Mouse (Mus musculus) midbrain, embryonic 14.5 days (tissue): ENCODE results near the gene Ulk4. TPM values are rescaled to one million over a fixed set of nuclear protein-coding genes. Genes with fewer than 3 reads are reported as not detected.
"Not testable (repeated sequence)": the region's sequence is repeated elsewhere in the genome, so short reads cannot be mapped to it uniquely, and the experiment has no call there.

Source experiments
- ATAC-seq: fragments of 200-750 bp; cut with Nextera tagmentation; 2 replicates; pipeline ENCODE4 v1.8.0; 2017; ENCODE audit warnings: moderate number of reproducible peaks, moderate library complexity; ENCODE audit not compliant: low FRiP score, low TSS enrichment
- DNase-seq: peaks from one replicate; pipeline ENCODE4 v3.0.0-alpha.2; 2015
- H3K27ac ChIP-seq: fragments of 300-500 bp; sonication (generic); replicated peaks from 2 replicates; pipeline ENCODE4 v1.5.1; 2014; ENCODE audit warnings: mild to moderate bottlenecking, low read depth, low read length, moderate library complexity
- H3K27me3 ChIP-seq: fragments of 300-500 bp; sonication (generic); 2 replicates; pipeline ENCODE4 v1.6.1; 2014; ENCODE audit warnings: low read length, control low read depth, mixed read lengths; ENCODE audit not compliant: control insufficient read depth, insufficient read depth
- H3K36me3 ChIP-seq: fragments of 300-500 bp; sonication (generic); 2 replicates; pipeline ENCODE4 v1.6.1; 2014; ENCODE audit warnings: low read length, control low read depth; ENCODE audit not compliant: control insufficient read depth, insufficient read depth
- H3K4me1 ChIP-seq: fragments of 300-500 bp; sonication (generic); 2 replicates; pipeline ENCODE4 v1.6.1; 2014; ENCODE audit warnings: mild to moderate bottlenecking, antibody characterized with exemption, low read length, control low read depth; ENCODE audit not compliant: control insufficient read depth, insufficient read depth
- H3K4me2 ChIP-seq: fragments of 300-500 bp; sonication (generic); 2 replicates; pipeline ENCODE4 v1.6.1; 2014; ENCODE audit warnings: mild to moderate bottlenecking, low read length, moderate library complexity
- H3K4me3 ChIP-seq: fragments of 300-500 bp; sonication (generic); replicated peaks from 2 replicates; pipeline ENCODE4 v1.5.1; 2014; ENCODE audit warnings: low read depth, low read length
- H3K9ac ChIP-seq: fragments of 300-500 bp; sonication (generic); replicated peaks from 2 replicates; pipeline ENCODE4 v1.6.1; 2014; ENCODE audit warnings: mild to moderate bottlenecking, low read length, moderate library complexity
- H3K9me3 ChIP-seq: fragments of 300-500 bp; sonication (generic); 2 replicates; pipeline ENCODE4 v1.6.1; 2016; ENCODE audit warnings: low read length, control low read depth, mixed read lengths; ENCODE audit not compliant: control insufficient read depth
- WGBS: fragments of 180-500 bp; shearing (Covaris S2); extraction: QIAGEN DNeasy Blood & Tissue Kit; methylation state at CpG from one replicate; pipeline ENCODE4 v1.1.7; 2014; 5-methylcytosine and 5-hydroxymethylcytosine counted together
- polyA plus RNA-seq: library from polyadenylated mRNA; unstranded; fragments of >200 nt; fragmentation: Nextera tagmentation; extraction: Ambion mirVana; gene quantifications from 2 replicates; pipeline ENCODE4 v1.2.1, GENCODE M21; 2014

The Ulk4 gene
- polyA plus RNA-seq, 1 experiment from 2014 or later: 75.7 TPM

DNA sequence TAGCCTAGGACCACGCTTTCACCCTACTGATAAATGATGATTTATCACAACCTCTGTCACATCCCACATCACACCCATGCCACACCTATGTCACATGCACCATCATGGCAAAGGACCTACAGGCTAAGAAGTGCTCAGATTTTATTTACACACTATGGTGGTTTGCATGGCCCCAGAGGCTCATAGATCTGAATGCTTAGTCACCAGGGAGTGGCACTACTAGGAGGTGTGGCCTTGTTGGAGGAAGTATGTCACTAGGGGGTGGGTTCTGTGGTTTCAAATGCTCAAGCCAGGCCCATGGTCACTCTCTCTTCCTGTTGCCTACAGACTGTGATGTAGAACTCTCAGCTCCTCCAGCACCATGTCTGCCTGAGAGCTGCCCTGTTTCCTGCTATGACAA is 73.3 kb downstream of the Ulk4 start:
- H3K27ac ChIP-seq: no peak overlapping the region
- H3K4me3 ChIP-seq: no peak overlapping the region
- H3K9ac ChIP-seq: no peak overlapping the region
- ATAC-seq (no peak), DNase-seq (no peak)
- no peaks in the 10 kb centered on the region for H3K4me1 ChIP-seq
- H3K27me3 ChIP-seq: no peaks in the 10 kb centered on the region
- H3K9me3 ChIP-seq: no peaks in the 10 kb centered on the region
- 97% methylated on average over 1 of the region's 1 CpGs for WGBS
- H3K4me2 ChIP-seq: no peak overlapping the region
- H3K36me3 ChIP-seq: no peaks in the 10 kb centered on the region

DNA sequence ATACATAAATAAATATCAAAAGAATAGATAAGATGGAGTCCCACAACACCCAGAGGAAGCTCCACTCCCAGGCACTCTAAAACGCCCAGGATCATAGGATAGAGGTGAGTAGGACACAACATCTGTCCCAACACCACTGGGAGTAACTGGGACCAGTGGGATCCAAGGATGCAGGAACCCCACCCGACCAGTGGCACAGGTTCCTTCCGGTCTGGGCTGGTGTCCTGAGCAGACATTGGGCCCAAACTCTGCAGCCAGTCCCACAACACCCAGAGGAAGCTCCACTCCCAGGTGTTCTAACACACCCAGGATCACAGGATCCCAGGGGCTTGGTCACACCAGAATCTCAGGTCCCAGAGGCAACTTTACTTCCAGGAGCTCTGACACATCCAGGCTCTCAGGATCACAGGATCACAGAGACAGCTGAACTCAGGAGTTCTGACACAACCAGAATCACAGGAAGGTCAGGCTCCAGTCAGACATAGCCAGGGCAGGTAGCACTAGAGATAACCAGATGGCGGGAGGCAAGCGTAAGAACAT is 77.8 kb downstream of the Ulk4 start:
- not testable (repeated sequence) for H3K36me3 ChIP-seq, H3K4me1 ChIP-seq, H3K9ac ChIP-seq, H3K27me3 ChIP-seq, H3K27ac ChIP-seq, H3K4me2 ChIP-seq, ATAC-seq, H3K9me3 ChIP-seq, DNase-seq, H3K4me3 ChIP-seq
- WGBS: 86% methylated on average over 5 of the region's 5 CpGs

DNA sequence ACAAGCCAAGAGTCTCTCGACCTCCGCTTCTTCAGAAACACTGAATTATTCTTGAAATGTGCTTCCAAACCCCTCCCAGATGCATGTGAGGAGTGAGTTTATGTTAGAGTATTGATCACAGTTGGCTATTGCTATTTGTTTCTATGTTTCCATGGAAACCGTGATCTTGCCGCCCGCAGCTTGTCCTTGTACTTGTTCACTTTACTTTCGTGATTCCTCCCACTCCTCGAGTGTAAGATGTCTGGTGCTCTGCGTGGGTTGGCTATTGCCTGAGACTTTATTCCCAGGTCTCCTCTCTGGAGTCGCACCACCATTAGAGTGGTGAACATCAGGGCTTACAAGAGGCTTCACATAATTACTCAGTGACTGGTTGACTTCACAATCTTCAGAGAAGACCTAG is 80.5 kb downstream of the Ulk4 start:
- H3K9me3 ChIP-seq: peaks cover 13% of the 10 kb centered on the region
- H3K36me3 ChIP-seq: no peaks in the 10 kb centered on the region
- no peak overlapping the region for H3K4me2 ChIP-seq
- H3K27me3 ChIP-seq: no peaks in the 10 kb centered on the region
- H3K4me1 ChIP-seq: no peaks in the 10 kb centered on the region
- WGBS: 94% methylated on average over 9 of the region's 9 CpGs
- ATAC-seq (no peak), DNase-seq (no peak)
- no peak overlapping the region for H3K27ac ChIP-seq
- H3K9ac ChIP-seq: no peak overlapping the region
- no peak overlapping the region for H3K4me3 ChIP-seq

DNA sequence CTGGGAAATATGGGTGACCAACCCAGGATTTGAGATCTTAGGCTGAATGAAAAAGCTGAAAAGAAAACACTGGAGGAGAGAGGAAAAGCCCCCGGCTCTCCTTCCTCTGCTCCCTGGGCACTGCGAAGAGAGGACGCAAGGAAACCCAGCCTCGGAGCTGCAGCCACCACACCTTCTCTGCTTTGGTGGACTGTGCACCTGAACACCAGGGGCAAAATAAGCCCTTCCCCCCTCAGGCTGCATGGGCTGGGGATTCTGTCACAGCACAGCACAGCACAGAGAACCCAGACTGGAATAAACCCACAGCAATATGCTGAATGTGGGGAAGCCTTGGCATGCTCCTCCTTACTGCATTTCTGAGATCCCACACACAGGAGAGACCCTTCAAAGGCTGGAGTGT is 81.9 kb downstream of the Ulk4 start:
- Histone ChIP-seq H3K4me3 (no peak overlapping the region), H3K36me3 (no peaks in the 10 kb centered on the region), H3K27me3 (no peaks in the 10 kb centered on the region), H3K4me2 (no peak overlapping the region), H3K9ac (no peak overlapping the region), H3K4me1 (no peaks in the 10 kb centered on the region), H3K9me3 (peaks cover 13% of the 10 kb centered on the region), H3K27ac (no peak overlapping the region)
- WGBS: 99% methylated on average over 4 of the region's 4 CpGs
- ATAC-seq: no peak
- no peak for DNase-seq

GRCm38 (mm10) chr9:121192601-121193370 is 84.2 kb downstream of the Ulk4 start:
- no peak for ATAC-seq
- H3K27ac ChIP-seq: no peak overlapping the region
- no peak for DNase-seq
- H3K36me3 ChIP-seq: no peaks in the 10 kb centered on the region
- H3K4me2 ChIP-seq: no peak overlapping the region
- no peak overlapping the region for H3K9ac ChIP-seq
- H3K4me1 ChIP-seq: no peaks in the 10 kb centered on the region
- H3K27me3 ChIP-seq: no peaks in the 10 kb centered on the region
- H3K4me3 ChIP-seq: no peak overlapping the region
- peaks cover 13% of the 10 kb centered on the region for H3K9me3 ChIP-seq
- WGBS: 95% methylated on average over 26 of the region's 26 CpGs

DNA sequence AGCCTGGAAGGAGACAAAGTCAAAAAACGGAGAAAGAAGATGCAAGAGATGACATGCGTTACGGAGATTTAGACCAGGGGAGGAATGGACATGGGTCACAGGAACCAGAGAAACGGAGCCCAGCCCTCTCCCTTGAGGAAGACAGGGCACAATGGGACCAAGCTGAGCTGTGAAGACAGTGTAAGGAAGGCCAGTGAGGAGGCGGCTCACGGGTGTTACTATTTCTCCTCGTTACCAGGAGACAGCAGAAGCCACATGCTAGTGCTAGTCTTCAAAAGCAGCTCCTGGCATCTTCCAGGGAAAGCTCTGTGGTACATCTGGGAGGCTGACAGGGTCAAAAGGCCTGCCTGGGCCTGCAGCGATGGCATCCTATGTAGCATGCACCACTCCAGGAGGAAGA is 89.2 kb downstream of the Ulk4 start:
- WGBS: 84% methylated on average over 8 of the region's 8 CpGs
- Histone ChIP-seq H3K9me3 (peaks cover 6% of the 10 kb centered on the region), H3K27me3 (no peaks in the 10 kb centered on the region), H3K9ac (no peak overlapping the region), H3K36me3 (no peaks in the 10 kb centered on the region), H3K4me2 (no peak overlapping the region), H3K27ac (no peak overlapping the region), H3K4me3 (no peak overlapping the region), H3K4me1 (no peaks in the 10 kb centered on the region)
- no peak for DNase-seq
- no peak for ATAC-seq

- 69% methylated on average over 6 of the region's 6 CpGs for WGBS
- Histone ChIP-seq H3K27ac (no peak overlapping the region), H3K4me1 (no peaks in the 10 kb centered on the region), H3K27me3 (no peaks in the 10 kb centered on the region), H3K4me3 (no peak overlapping the region), H3K4me2 (no peak overlapping the region), H3K36me3 (no peaks in the 10 kb centered on the region), H3K9me3 (no peaks in the 10 kb centered on the region), H3K9ac (no peak overlapping the region)
- DNase-seq: no peak
- no peak for ATAC-seq
Observed at GRCm38 (mm10) chr9:121185796-121186195, 91.2 kb downstream of the Ulk4 start.

GRCm38 (mm10) chr9:121176350-121176749 is 100.6 kb downstream of the Ulk4 start:
- Histone ChIP-seq H3K4me1 (no peaks in the 10 kb centered on the region), H3K36me3 (no peaks in the 10 kb centered on the region; the same call in 1 of the 2 replicates), H3K9me3 (peaks cover 5% of the 10 kb centered on the region; the same call in 1 of the 2 replicates), H3K9ac (no peak overlapping the region), H3K4me2 (no peak overlapping the region), H3K27ac (no peak overlapping the region), H3K4me3 (no peak overlapping the region), H3K27me3 (no peaks in the 10 kb centered on the region)
- no peak for ATAC-seq
- no peak for DNase-seq
- WGBS: 96% methylated on average over 7 of the region's 7 CpGs

- H3K4me2 ChIP-seq: no peak overlapping the region
- peaks cover 5% of the 10 kb centered on the region; the same call in 1 of the 2 replicates for H3K9me3 ChIP-seq
- no peaks in the 10 kb centered on the region; the same call in 1 of the 2 replicates for H3K36me3 ChIP-seq
- no peak overlapping the region; the same call in 1 of the 2 replicates for H3K27ac ChIP-seq
- ATAC-seq: no peak
- H3K4me3 ChIP-seq: no peak overlapping the region
- 77% methylated on average over 11 of the region's 11 CpGs for WGBS
- H3K9ac ChIP-seq: no peak overlapping the region
- no peaks in the 10 kb centered on the region for H3K27me3 ChIP-seq
- DNase-seq: peak; percentile 39
- H3K4me1 ChIP-seq: no peaks in the 10 kb centered on the region
Observed at GRCm38 (mm10) chr9:121175201-121175600, 101.8 kb downstream of the Ulk4 start.
